Mouse (Mus musculus) heart, adult 8-10 months (tissue): ENCODE results near the gene Serpinb7. TPM values are rescaled to one million over a fixed set of nuclear protein-coding genes. Genes with fewer than 3 reads are reported as not detected.
A peak's percentile ranks its signal among the peaks of the same experiment; 100 is the strongest.

ENCODE experiments used
- DNase-seq: peaks from one replicate; pipeline ENCODE4 v3.0.0; 2022; ENCODE audit warnings: low spot score
- total RNA-seq, 4 experiments: library from RNA; stranded (reverse); gene quantifications; 2 replicates each; pipeline ENCODE4 v1.2.4; 2022

Gene Serpinb7
- total RNA-seq, result not detected

DNA sequence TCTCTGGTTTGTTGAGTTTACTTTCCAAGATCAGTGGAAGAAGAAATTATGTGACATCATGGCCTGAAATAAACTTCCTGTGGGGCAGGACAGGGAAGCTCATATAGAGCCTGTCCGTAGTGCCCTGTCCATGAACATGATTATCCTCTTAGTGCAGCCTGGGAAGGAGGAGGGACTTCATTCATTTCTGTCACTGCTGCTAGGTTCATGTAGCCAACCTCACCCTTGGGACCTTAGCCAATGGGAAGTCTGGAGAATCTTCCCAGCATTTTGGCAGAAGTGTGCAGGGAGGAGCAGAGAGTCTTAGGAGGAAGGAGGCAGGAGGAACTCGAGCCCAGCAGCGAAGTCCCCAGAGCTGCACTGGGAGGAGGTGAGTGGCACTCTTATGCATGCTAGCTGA is at the start of gene Serpinb7:
TSS of gene Serpinb7 (plus strand) at position 301 of the 400 bp plus-strand sequence.
- no peak for DNase-seq

DNA sequence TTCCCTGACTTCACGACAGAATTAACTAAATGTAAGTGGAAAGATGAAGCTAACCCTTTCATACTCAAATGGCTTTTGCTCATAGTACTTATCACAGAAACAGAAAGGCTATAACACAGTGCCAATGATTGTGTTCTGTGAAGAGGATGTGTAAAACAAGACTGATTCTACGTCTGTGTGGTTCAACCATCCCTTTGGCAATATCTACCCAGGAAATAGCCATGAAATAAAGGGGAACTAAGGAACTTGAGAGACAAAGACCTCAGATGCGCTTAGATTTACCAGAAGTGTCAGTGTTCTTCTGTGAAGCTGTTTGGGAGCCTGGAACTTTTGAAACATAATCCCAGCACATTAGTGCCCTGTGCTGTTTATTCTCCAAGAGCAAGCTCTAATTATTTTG is 49.1 kb upstream of the Serpinb7 start:
- no peak for DNase-seq

DNA sequence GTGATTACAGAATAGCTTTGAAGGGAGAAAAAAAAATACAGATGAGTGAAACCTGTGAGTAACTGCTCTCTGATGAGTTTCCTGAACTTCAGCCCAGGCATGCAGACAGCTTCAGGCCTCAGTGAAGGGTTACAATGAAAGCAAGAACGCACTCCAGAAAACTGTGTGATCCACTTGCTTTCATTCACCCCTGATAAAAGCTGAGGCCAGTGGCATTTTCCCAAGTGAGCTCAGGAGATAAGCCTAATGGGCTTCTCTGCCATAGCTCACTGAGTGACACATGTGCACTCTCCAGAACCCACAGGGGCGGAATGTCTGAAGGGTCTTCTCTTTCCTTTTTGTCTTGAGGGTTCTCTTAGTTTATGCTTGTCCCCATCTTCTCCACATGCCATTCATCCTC is 48.3 kb upstream of the Serpinb7 start:
- no peak for DNase-seq

DNA sequence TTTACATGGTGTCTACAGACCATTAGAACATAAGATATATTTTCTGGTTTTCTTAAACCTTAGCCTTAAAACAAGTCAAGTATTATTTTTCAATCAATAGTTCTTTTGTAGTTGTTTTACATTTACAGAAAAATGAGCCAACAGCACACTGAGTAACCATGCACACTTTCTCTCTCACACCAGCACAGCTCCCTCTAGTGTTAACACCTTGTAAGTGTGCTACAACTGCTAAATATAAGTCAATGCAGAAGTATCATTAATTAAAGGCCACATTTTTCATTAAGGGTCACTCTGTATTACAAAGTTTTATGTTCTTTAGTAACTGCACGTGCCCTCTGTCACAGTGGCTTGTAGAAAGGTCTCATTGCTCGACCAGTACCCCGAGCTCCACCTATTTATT is 46.4 kb upstream of the Serpinb7 start:
- DNase-seq, result no peak

DNA sequence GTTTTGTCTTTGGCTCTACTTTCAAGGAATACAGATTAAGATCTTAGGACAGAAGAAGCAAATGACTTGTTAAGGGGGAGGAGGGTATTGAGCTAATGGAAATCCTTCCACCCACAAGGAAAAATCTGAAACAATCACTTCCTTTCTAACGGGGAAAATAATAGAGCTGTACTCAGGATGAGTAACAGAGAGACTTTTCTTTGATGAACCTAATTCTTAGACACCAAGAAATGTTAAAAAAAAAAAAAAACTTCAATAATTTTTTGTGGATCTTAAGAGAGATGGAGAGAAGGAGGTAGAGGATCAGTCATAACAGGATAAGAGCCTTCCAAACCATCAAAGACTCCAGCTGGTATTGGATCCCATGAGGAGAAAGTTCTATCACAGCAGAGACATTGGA is 38.6 kb upstream of the Serpinb7 start, which contains the start of gene Serpinb11:
TSS of gene Serpinb11 (plus strand) at position 301 of the 400 bp plus-strand sequence.
- no peak for DNase-seq

DNA sequence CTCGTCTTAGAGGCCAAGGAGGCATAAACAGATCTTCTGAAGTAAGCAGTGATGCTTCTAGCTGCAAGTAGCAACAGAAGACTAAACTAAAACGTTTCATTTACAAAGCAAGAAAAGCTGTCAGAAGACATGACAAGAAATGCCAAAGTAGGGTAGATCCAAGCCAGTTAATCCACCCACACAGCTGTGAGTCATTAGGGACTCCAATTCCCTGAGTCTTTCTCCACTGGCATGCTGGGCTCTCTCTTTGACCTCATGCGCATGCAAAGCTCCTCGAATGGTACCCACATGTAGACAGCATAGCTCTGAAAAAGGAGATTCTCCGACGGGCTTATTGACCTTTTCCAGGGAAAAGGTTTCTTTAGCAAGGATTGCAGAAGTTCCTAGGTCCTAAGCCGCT is 33.5 kb upstream of the Serpinb7 start:
- DNase-seq, result no peak

DNA sequence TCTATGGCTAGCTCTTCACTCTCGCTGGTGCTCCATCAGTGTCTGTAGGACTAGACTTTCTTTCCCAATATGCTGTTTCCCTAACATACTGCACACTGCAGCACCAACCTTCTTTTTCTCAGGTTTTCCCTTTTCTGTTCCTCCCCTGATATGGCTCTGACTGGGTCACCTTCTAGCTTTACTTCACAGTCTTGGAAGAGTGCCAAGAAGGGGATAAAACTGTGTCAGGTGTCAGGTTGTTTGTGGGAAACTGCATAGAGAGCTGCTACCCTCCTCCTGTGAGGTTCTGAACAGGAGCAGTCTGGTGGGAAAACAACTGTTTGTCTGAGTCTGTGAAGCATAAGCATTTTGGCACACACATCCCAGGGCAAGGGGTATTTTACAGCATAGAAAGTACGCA is 30.5 kb upstream of the Serpinb7 start:
- no peak for DNase-seq

DNA sequence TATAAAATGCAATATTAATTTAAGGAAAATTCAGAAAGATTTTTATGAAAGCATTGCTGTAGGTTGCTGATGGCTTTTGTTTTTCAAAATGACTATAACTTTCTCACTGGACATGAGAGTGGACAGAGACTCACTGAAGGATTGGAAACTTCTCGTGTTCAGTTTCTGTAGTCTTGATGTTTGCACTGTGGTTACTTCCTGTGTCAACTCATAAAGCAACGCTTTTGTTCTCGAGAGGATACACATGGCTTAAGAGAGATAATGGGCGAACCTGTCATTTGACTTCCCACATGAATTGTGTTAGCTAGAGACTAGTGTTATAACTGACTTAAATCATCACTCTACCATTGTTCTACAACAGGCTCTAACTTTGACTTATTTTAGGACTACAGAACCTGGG is 22.5 kb upstream of the Serpinb7 start:
- DNase-seq, result no peak

DNA sequence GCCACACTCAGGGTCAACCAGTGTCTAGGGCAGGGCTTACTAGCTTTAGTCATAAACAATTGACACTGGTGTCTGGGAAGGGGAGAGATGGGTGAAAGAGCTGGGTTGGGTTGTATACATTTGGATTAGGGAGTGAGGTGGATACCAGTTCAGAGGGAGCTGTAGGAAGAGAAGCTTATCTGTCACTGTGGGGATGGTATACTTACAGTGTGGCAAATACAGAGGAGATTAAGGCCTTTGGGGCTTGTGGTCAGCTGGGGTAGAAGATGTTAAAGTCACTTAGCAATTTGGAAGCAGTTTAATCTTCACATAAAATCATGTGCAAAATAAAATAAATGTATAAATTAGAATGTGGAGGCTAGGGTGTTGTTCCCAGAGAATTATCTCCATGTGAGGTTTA is 21.1 kb upstream of the Serpinb7 start:
- no peak for DNase-seq

DNA sequence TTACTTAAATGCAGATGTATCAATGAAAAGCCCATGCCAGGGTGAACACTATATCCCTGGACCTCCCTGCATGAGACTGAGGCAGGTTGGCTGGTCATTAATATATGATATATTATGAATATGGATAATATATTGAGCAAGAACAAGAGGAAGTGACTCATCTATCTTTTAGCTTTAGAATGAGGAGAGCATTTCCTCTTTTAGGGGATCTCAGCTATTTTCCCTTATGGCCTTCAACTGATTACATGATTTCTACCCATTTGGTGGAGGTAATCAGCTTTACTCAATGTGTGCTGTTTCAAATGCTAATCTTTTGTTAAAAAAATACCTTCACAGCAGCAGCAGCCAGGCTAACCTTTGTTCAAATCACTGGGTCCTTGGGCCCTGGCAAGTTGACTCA is 18.0 kb upstream of the Serpinb7 start:
- no peak for DNase-seq

DNA sequence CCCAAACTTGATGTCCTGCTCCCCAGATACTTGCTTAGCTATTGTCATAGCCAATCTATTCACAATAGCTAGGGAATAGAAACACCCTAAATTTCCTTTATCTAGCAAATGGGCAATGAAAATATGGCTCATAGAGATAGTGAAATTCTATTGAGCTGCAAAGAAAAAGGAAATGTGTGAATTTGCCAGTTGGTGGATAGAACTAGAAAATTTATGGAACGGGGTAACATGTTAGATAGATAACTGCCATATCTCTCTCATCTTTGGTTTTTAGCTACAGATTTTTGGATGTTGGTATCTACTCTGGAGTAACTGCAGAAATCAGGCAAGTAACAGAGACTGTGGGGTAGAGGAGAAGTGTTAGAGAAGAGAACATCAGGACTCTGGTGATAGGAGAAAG is 17.1 kb upstream of the Serpinb7 start:
- DNase-seq, result no peak

DNA sequence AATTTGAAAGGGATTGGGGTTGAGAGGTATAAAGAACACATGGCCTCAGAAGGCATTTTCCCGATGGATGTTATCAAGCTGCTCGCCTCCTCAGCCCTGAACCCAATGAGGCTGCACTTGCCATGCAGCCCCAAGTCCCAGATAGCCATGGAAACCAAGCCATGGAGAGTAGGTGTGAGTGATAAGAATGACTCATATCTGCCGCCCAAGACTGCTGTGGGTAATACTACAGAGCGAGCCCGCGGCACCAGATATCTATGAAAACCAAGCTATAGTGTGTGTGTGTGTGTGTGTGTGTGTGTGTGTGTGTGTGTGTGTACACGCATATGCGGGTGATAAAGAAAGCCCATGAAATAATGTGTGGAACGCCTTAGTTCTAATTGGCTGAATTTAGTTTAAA is 14.9 kb upstream of the Serpinb7 start:
- DNase-seq, result no peak

DNA sequence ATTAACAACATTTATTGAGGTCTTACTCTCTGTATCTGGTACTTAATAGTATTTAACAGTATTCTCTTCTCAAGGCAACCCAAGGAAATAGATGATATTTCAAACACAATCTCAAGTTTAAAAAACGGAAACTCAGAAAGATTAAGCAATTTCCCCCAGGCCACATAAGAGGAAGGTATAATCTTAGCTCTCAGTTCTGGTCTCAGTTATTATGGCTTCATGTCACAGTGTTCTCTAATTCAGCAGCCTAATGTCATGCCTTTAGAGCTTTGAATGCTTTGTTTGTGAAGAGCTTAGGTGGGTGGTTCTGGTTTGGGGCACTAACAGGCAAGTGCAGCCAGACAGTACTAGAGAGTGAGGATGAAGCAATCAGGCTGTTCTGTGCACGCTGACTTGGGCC is 9.7 kb upstream of the Serpinb7 start:
- no peak for DNase-seq

DNA sequence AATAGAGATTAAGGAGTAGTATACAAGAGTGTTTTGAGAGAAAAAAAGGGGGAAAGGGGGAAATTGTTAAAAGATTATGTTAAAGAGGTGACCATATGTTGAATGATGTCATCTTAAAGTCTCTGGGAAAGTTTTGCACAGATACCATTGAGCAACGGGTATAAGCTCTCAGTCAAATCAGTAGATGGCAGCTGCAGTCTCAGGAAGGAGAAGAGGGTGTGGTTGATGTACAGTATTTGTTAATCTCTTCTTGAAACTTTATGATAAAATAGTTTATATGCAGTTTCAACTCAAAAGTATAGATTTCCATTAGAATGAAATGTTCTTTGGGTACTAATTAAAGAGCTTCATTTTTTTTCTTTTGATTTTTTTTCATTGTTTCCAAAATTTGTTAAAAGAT is 2.0 kb upstream of the Serpinb7 start:
- no peak for DNase-seq

DNA sequence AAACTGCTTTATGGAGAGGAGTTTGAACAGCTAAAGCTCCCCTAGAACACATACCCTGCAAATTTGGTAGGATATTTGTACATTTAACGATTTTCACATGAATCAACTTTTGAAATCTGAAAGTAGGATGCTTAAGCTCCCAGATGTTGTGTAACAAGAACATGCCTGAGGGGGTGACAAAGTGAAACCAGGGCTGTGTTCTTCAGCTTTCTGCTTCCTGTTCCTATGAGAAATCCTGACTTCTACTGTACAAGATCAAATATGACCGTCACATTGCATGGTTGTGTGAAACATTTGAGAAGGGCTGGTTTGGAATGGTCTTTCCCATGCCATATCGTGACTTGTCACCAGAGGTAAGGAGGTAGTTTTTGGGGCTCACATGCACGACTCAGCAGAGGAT is 2.6 kb downstream of the Serpinb7 start:
- no peak for DNase-seq

DNA sequence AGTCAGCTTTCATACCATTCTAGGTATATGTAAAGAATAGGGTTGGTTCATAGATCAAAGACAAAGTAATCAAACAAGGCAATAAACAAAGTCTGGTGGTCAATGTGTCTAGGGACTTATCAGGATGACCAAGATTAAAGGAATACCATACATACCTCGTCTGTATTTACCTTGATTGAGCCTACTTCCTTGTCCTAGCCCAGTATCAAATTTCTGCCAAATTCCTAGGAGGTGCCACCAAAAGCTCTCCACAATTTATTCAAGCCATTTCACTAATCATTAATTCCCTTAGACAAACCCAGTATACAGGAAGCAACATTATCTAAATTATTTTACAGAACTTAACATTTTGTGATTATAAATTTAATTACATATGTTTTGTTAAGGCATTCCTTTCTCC is 15.2 kb downstream of the Serpinb7 start:
- DNase-seq, result no peak

DNA sequence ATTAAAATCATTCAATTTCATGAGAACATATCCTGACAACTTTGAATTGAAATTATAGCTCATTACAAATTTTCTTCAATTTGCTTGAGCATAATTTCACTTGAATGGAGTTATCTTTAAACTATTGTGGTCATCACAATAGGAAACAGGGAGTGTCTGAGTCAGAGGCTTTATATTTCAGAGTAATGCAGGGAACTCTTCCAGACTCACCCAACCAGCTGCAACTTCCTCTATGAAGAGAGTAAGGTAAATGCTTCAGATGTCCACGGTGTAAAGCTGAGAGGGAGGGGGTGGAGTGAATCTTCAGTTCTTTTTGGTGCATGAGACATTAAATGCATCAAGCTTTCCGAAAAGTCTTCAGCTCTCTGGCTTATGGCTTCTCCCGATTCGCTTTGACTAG is 23.0 kb downstream of the Serpinb7 start:
- no peak for DNase-seq

DNA sequence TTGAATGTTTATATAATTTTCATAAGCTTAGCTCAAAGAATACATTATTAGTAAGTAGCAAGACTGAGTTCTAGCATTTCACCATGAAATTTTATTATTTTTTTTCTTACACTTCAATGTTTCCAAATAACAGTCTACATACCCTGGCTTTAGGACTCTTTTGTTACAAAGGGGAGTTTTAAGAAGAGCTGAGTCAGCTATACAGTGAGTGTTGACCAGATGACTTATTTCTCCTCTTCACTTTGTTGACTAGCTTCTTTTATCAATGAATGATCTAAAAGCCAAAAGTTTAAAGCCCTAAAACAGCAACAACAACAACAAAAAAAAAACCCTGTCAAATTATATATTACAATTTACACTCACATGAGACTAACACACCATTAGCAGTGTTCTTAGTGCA is 31.8 kb downstream of the Serpinb7 start:
- DNase-seq, result no peak

DNA sequence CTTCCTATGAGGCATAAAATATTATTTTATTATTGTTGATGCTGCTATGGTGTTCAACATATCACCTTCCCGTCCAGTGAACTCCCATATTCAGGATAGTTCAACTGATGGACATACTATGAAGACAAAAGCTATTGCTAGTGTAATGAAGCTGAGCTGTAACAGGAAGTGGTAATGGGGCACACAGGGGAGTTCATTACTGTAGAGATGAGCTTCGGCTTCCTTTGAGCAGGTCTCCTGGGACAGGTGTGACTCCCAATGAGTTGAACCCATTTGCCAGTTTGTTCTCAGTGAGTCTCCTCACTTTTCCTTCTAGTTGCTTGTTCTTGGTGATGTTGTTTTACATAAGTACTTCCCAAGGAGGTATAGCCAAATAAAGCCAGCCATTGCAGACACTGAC is 36.1 kb downstream of the Serpinb7 start:
- no peak for DNase-seq

DNA sequence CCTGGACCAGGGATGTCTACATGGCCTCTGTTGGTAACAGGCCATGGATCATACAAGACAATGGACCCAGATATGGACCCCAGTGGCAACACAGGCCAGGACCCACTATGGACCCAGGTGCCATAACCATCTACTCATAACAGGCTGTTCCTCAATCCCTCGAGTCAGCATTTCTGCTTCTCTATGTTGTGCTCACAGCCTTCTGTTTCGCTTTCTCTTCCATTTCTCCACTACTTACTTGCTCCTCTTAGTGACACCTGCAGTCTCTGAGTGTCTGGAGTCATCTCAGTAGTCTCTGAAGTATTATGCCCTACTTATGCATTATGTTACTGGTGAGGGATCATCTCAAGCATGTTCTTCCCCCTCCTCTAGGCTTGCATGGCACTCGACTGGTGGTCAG is 40.0 kb downstream of the Serpinb7 start:
- no peak for DNase-seq

DNA sequence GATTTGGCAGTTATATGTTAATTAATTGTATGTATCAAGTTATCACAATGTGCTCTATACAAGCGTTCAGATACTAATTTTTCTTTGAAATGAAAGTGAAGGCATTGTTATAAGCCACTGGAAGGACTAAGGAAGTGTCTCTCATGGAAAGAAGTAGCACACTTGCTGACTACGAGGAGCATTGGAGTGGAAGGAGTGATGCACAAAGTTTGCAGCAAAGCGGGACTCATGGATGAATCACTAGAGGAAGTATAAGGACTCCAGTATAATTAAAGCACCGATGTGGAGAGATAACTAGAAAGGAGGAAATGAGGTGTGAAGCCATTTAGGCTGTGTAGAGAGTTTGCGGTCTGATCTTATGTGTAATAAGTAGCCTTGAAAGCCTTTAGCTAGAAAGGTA is 45.9 kb downstream of the Serpinb7 start:
- no peak for DNase-seq

DNA sequence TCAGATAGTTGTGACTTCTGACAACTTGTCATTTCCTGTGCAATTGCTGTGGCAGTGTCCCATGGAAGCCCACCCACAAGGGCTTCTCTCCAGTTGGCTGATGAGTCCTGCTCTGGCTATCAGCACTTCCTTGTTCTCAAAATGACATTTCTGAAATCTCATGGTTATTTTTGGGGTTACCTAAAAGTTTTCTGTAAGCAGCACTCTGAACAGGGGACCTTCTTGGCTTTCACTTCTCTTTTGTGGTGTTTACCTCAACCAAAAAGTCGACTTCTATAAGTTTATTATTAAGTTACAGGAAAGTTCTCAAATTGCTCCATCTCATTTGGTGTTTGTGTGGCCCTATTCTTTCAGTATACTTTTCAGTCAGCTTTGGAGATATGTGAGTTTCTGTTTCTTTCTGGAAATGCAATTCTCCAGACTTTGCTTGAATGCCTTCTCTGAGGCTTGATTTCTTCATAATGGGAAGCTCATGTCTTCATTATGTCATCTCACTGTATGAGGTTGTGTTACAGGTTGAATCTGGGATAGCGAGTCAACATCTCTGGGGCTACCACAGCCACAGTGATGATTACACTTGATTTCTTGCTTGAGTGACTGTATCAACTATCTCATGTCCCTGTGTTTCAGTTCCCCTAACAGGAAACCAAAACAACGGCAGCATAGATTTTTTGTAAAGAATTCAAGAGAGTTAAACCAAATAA is 47.9 kb downstream of the Serpinb7 start:
- no peak for DNase-seq

DNA sequence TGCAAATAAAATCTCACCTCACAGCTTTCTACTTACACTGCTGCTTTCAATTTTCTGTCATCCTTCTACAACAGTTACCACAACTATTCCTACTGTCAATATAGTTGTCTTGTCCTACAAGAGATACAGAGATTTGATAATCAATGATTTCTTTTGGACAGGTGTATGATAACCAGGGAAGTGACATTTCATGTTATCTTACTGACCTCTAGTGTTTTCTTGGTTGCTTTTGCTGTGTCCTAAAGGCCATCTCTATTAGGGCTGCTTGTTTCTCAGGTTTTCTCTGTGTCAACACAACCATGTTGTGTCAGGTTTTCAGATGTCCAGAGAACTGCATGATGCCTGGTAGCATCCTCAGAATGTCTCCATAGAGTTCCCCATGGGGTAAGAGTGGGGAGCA is 80.5 kb downstream of the Serpinb7 start:
- no peak for DNase-seq

DNA sequence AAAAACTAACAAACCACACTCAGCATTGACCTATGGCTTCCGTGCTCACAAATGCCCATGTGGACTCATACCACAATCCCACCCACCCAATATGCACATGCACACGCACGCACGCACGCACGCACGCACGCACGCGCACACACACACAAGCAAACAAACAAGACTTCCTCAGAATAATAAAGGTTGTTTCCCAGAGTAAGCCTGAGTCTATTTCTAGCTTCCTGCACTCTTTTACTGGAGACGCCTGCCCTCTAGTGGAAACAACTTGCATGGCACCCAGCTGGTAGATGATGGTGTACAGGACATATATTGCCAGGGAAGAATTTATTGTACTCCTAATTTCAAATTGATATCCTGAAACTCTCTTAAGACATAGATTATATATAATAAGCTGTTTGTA is 82.0 kb downstream of the Serpinb7 start:
- DNase-seq, result peak; percentile 57
